Mouse (Mus musculus): ENCODE measurements around the gene Dkkl1. TPM values are rescaled to one million over a fixed set of nuclear protein-coding genes. Genes with fewer than 3 reads are reported as not detected.

Dkkl1 gene
- polyA plus RNA-seq, 1 experiment from 2014 or later, result not detected

- Histone ChIP-seq H3K27me3 (ENCODE audit: insufficient read depth, low read length) (peaks cover 25% of the 10 kb centered on the region), H3K27ac (ENCODE audit: low read length) (no peak overlapping the region), H3K36me3 (ENCODE audit: insufficient read depth, low read length) (peaks cover 15% of the 10 kb centered on the region), H3K9me3 (ENCODE audit: low read length) (no peaks in the 10 kb centered on the region), H3K4me2 (replicated peaks; ENCODE audit: low read depth, low read length) (no peak overlapping the region), H3K4me1 (ENCODE audit: insufficient read depth, low read length) (peaks cover 38% of the 10 kb centered on the region), H3K4me3 (ENCODE audit: low read length) (no peak overlapping the region), H3K9ac (replicated peaks; ENCODE audit: low read length) (no peak overlapping the region)
- WGBS, result 65% methylated on average over 5 of the region's 5 CpGs
- no peak for ATAC-seq (ENCODE audit: low FRiP score, low TSS enrichment)
Observed at GRCm38 (mm10) chr7:45213708-45214107, 1.8 kb upstream of the Dkkl1 start.

- no peaks in the 10 kb centered on the region; the same call in 1 of the 2 replicates for H3K9me3 ChIP-seq (ENCODE audit: low read length)
- 70% methylated on average over 7 of the region's 7 CpGs for WGBS
- no peak for ATAC-seq (ENCODE audit: low FRiP score, low TSS enrichment)
- H3K4me1 ChIP-seq (ENCODE audit: insufficient read depth, low read length), result peaks cover 25% of the 10 kb centered on the region
- H3K27ac ChIP-seq (ENCODE audit: low read length), result no peak overlapping the region
- peak overlapping the region; percentile 48 for H3K4me2 ChIP-seq (replicated peaks; ENCODE audit: low read depth, low read length)
- H3K36me3 ChIP-seq (ENCODE audit: insufficient read depth, low read length), result peaks cover 2% of the 10 kb centered on the region; the same call in 1 of the 2 replicates
- H3K27me3 ChIP-seq (ENCODE audit: insufficient read depth, low read length), result peaks cover 25% of the 10 kb centered on the region
- H3K9ac ChIP-seq (replicated peaks; ENCODE audit: low read length), result no peak overlapping the region
- H3K4me3 ChIP-seq (ENCODE audit: low read length), result no peak overlapping the region
Observed at GRCm38 (mm10) chr7:45212356-45212755, 409 bp upstream of the Dkkl1 start.

- no peak for ATAC-seq (ENCODE audit: low FRiP score, low TSS enrichment)
- Histone ChIP-seq H3K9ac (replicated peaks; ENCODE audit: low read length) (no peak overlapping the region), H3K4me1 (ENCODE audit: insufficient read depth, low read length) (peaks cover 16% of the 10 kb centered on the region; the same call in 1 of the 2 replicates), H3K27me3 (ENCODE audit: insufficient read depth, low read length) (peaks cover 25% of the 10 kb centered on the region), H3K27ac (ENCODE audit: low read length) (no peak overlapping the region), H3K36me3 (ENCODE audit: insufficient read depth, low read length) (no peaks in the 10 kb centered on the region), H3K9me3 (ENCODE audit: low read length) (no peaks in the 10 kb centered on the region; the same call in 1 of the 2 replicates), H3K4me2 (replicated peaks; ENCODE audit: low read depth, low read length) (no peak overlapping the region), H3K4me3 (ENCODE audit: low read length) (no peak overlapping the region)
- 59% methylated on average over 10 of the region's 10 CpGs for WGBS
Observed at GRCm38 (mm10) chr7:45211070-45211469, 877 bp downstream of the Dkkl1 start.

GRCm38 (mm10) chr7:45208260-45208659 is 3.7 kb downstream of the Dkkl1 start:
- WGBS, result 77% methylated on average over 6 of the region's 6 CpGs
- no peak for ATAC-seq (ENCODE audit: low FRiP score, low TSS enrichment)
- H3K27ac ChIP-seq (ENCODE audit: low read length), result no peak overlapping the region
- H3K4me2 ChIP-seq (replicated peaks; ENCODE audit: low read depth, low read length), result no peak overlapping the region
- H3K4me3 ChIP-seq (ENCODE audit: low read length), result no peak overlapping the region
- no peaks in the 10 kb centered on the region; the same call in 1 of the 2 replicates for H3K9me3 ChIP-seq (ENCODE audit: low read length)
- no peak overlapping the region for H3K9ac ChIP-seq (replicated peaks; ENCODE audit: low read length)
- peaks cover 27% of the 10 kb centered on the region for H3K27me3 ChIP-seq (ENCODE audit: insufficient read depth, low read length)
- H3K4me1 ChIP-seq (ENCODE audit: insufficient read depth, low read length), result peaks cover 9% of the 10 kb centered on the region; the same call in 1 of the 2 replicates
- no peaks in the 10 kb centered on the region for H3K36me3 ChIP-seq (ENCODE audit: insufficient read depth, low read length)

- no peaks in the 10 kb centered on the region; the same call in 1 of the 2 replicates for H3K9me3 ChIP-seq (ENCODE audit: low read length)
- peaks cover 5% of the 10 kb centered on the region; the same call in 1 of the 2 replicates for H3K27me3 ChIP-seq (ENCODE audit: insufficient read depth, low read length)
- peak; percentile 95 for ATAC-seq (ENCODE audit: low FRiP score, low TSS enrichment)
- no peaks in the 10 kb centered on the region for H3K4me1 ChIP-seq (ENCODE audit: insufficient read depth, low read length)
- no peaks in the 10 kb centered on the region for H3K36me3 ChIP-seq (ENCODE audit: insufficient read depth, low read length)
- H3K9ac ChIP-seq (replicated peaks; ENCODE audit: low read length), result peak within 1 kb of the TSS; percentile 37
- WGBS, result 9% methylated on average over 44 of the region's 44 CpGs
- H3K27ac ChIP-seq (ENCODE audit: low read length), result no peak within 1 kb of the TSS
- peak within 1 kb of the TSS; percentile 51 for H3K4me3 ChIP-seq (ENCODE audit: low read length)
- peak within 1 kb of the TSS; percentile 60 for H3K4me2 ChIP-seq (replicated peaks; ENCODE audit: low read depth, low read length)
Observed at GRCm38 (mm10) chr7:45204380-45205143, 7.4 kb downstream of the Dkkl1 start, which contains the start of gene Ccdc155. TSS of gene Ccdc155 (minus strand) at chr7:45204892.

GRCm38 (mm10) chr7:45202654-45203053 is 9.3 kb downstream of the Dkkl1 start:
- Histone ChIP-seq H3K27ac (ENCODE audit: low read length) (no peak overlapping the region), H3K4me1 (ENCODE audit: insufficient read depth, low read length) (no peaks in the 10 kb centered on the region), H3K9me3 (ENCODE audit: low read length) (no peaks in the 10 kb centered on the region), H3K27me3 (ENCODE audit: insufficient read depth, low read length) (peaks cover 5% of the 10 kb centered on the region; the same call in 1 of the 2 replicates), H3K9ac (replicated peaks; ENCODE audit: low read length) (no peak overlapping the region), H3K4me3 (ENCODE audit: low read length) (no peak overlapping the region), H3K36me3 (ENCODE audit: insufficient read depth, low read length) (no peaks in the 10 kb centered on the region), H3K4me2 (replicated peaks; ENCODE audit: low read depth, low read length) (no peak overlapping the region)
- no peak for ATAC-seq (ENCODE audit: low FRiP score, low TSS enrichment)
- 54% methylated on average over 10 of the region's 10 CpGs for WGBS

GRCm38 (mm10) chr7:45198961-45199360 is 13.0 kb downstream of the Dkkl1 start:
- no peak overlapping the region for H3K4me3 ChIP-seq (ENCODE audit: low read length)
- no peaks in the 10 kb centered on the region for H3K9me3 ChIP-seq (ENCODE audit: low read length)
- no peak overlapping the region for H3K4me2 ChIP-seq (replicated peaks; ENCODE audit: low read depth, low read length)
- peaks cover 5% of the 10 kb centered on the region for H3K27me3 ChIP-seq (ENCODE audit: insufficient read depth, low read length)
- ATAC-seq (ENCODE audit: low FRiP score, low TSS enrichment), result no peak
- no peaks in the 10 kb centered on the region for H3K4me1 ChIP-seq (ENCODE audit: insufficient read depth, low read length)
- no peaks in the 10 kb centered on the region for H3K36me3 ChIP-seq (ENCODE audit: insufficient read depth, low read length)
- no peak overlapping the region for H3K9ac ChIP-seq (replicated peaks; ENCODE audit: low read length)
- H3K27ac ChIP-seq (ENCODE audit: low read length), result no peak overlapping the region
- 80% methylated on average over 11 of the region's 11 CpGs for WGBS

GRCm38 (mm10) chr7:45198435-45198834 is 13.5 kb downstream of the Dkkl1 start:
- Histone ChIP-seq H3K9ac (replicated peaks; ENCODE audit: low read length) (no peak overlapping the region), H3K9me3 (ENCODE audit: low read length) (no peaks in the 10 kb centered on the region), H3K4me3 (ENCODE audit: low read length) (no peak overlapping the region), H3K4me1 (ENCODE audit: insufficient read depth, low read length) (no peaks in the 10 kb centered on the region), H3K27ac (ENCODE audit: low read length) (no peak overlapping the region), H3K27me3 (ENCODE audit: insufficient read depth, low read length) (peaks cover 4% of the 10 kb centered on the region), H3K4me2 (replicated peaks; ENCODE audit: low read depth, low read length) (no peak overlapping the region), H3K36me3 (ENCODE audit: insufficient read depth, low read length) (no peaks in the 10 kb centered on the region)
- no peak; the same call in 1 of the 2 replicates for ATAC-seq (ENCODE audit: low FRiP score, low TSS enrichment)
- 12% methylated on average over 5 of the region's 5 CpGs for WGBS

- Histone ChIP-seq H3K4me2 (replicated peaks; ENCODE audit: low read depth, low read length) (no peak overlapping the region), H3K27me3 (ENCODE audit: insufficient read depth, low read length) (no peaks in the 10 kb centered on the region; the same call in none of the 2 replicates), H3K4me3 (ENCODE audit: low read length) (no peak overlapping the region), H3K9ac (replicated peaks; ENCODE audit: low read length) (no peak overlapping the region), H3K36me3 (ENCODE audit: insufficient read depth, low read length) (no peaks in the 10 kb centered on the region), H3K9me3 (ENCODE audit: low read length) (no peaks in the 10 kb centered on the region), H3K27ac (ENCODE audit: low read length) (no peak overlapping the region), H3K4me1 (ENCODE audit: insufficient read depth, low read length) (peaks cover 3% of the 10 kb centered on the region; the same call in 1 of the 2 replicates)
- 78% methylated on average over 5 of the region's 5 CpGs for WGBS
- no peak for ATAC-seq (ENCODE audit: low FRiP score, low TSS enrichment)
Observed at GRCm38 (mm10) chr7:45196994-45197393, 15.0 kb downstream of the Dkkl1 start.

GRCm38 (mm10) chr7:45196176-45196535 is 15.8 kb downstream of the Dkkl1 start:
- Histone ChIP-seq H3K9me3 (ENCODE audit: low read length) (no peaks in the 10 kb centered on the region), H3K4me3 (ENCODE audit: low read length) (no peak overlapping the region), H3K4me2 (replicated peaks; ENCODE audit: low read depth, low read length) (no peak overlapping the region), H3K4me1 (ENCODE audit: insufficient read depth, low read length) (peaks cover 8% of the 10 kb centered on the region; the same call in 1 of the 2 replicates), H3K27me3 (ENCODE audit: insufficient read depth, low read length) (no peaks in the 10 kb centered on the region; the same call in none of the 2 replicates), H3K36me3 (ENCODE audit: insufficient read depth, low read length) (no peaks in the 10 kb centered on the region), H3K9ac (replicated peaks; ENCODE audit: low read length) (no peak overlapping the region), H3K27ac (ENCODE audit: low read length) (no peak overlapping the region)
- WGBS, result 92% methylated on average over 4 of the region's 4 CpGs
- ATAC-seq (ENCODE audit: low FRiP score, low TSS enrichment), result no peak

Measured in kidney, embryonic 16.5 days (tissue).